Mouse (Mus musculus) MEL-GATA-1-ER (cell line): ENCODE data around the gene Zfp692.
"Not testable (repeated sequence)": the region's sequence is repeated elsewhere in the genome, so short reads cannot be mapped to it uniquely, and the experiment has no call there.

Source experiments
- DNase-seq: peaks from one replicate; pipeline ENCODE4 v3.0.0-alpha.2; 2012; ENCODE audit warnings: low read depth; ENCODE audit errors: extremely low read depth

Gene Zfp692

DNA sequence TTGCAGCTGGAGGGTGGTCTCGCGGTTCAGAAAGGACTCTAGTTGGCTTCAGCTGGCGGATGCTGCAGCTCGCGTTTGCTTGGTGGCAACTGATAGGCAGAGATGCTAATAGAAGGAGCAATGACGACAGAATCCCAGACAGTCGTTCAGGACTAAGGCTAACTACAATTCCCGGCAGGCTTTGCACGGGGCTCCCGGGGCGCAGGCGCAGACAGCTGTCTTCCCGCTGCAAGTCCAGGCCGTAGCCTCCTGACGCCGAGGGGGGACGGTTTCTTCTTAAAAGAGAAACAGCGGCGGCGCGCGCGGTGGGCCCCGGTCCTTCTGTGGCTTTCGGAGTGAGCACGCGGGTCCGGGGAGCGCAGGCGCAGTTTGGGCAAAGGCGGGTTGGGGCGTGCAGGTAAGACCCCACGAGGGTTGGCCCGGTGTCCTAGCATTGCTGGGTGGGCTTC lies at the start of gene Zfp692:
TSS of gene Zfp692 (plus strand) at position 210 of the 449 bp plus-strand sequence.
- DNase-seq = peak; percentile 86

DNA sequence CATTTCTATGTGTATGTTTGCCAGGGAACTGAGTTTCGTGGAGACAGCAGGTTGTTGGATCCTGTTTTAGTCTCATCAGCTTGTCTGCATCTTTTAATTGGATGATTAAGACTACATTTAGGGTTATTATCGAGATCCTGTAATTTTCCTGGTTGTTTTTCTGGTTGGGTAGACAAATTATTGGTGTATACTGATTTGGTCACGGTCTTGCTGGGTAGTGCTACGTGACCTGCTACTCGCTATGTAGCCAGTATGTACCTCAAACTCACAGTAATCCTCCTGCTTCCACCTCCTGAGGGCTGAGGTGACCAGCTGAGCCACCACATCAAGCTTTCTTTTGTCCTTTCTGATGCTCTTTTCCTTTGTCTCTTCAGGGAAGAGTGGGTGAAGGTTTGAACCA lies 49.1 kb upstream of the Zfp692 start:
- no peak for DNase-seq

DNA sequence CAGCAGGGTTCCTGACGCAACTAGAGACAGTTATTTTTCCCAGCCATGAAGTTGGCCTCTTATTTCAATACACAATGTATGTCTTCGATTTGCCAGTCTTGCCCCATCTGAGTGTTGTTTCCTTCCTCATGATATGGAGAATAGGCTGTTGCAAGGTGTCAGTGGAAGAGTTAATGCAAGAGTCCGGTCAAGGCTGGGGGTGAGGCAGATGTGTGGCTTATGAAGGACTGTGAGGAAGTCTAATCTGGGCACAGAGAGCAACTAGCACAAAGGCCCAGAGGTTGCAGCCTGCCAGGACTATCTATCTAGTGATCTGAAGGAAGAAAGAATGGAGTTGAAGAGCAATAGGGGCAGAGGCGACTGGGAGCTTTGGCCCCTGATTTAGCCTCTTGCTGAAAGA lies 46.7 kb upstream of the Zfp692 start:
- DNase-seq = no peak

DNA sequence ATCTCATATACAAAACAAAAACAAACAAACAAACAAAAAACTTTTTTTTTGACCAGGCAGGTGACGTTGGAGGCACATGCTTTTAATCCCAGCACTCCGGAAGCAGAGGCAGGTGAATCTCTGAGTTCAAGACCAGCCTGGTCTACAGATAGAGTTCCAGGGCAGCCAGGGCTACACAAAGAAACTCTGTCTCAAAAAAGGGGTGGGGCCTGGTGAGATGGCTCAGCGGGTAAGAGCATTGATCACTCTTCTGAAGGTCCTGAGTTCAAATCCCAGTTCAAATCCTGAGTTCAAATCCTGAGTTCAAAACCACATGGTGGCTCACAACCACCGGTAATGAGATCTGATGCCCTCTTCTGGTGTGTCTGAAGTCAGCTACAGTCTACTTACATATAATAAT lies 45.0 kb upstream of the Zfp692 start:
- DNase-seq = no peak

DNA sequence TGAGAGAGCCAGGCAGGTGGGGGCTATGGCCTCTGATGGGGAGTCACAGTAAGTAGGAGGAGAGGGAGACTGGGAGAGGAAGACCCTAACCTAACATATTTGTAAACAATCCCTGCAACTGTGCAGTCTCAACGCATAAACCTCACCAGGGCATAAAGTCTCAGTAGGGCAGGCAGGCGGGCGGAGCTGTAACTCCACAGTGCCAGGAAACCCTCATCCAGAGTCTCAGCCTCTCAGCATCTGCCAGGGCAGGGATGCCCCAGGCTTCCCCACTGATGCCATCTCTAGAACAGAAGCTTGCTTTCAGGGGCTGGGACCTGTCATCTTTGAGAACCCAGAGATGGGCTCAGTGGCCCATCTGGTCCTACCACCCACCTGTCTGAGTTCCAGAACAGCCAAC lies 44.5 kb upstream of the Zfp692 start:
- no peak for DNase-seq

DNA sequence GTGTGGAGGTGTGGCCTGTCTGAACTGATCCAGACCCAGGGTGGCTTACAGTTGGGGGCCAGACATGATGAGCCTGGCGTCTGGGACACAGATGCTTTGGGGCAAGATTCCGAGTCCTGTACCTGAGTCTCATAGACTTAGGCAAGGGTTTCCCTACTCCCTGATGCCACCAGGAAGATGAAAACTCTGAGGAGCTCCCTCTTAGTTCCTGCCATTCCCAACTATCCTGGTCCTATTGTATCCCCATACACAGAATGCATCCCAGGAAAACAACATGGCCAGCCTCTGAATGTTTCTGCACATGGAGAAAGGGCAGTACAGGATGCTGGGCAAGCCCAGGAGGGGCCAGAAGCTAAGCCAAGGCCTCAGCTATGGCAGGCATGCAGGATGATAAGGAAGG lies 43.4 kb upstream of the Zfp692 start:
- no peak for DNase-seq

DNA sequence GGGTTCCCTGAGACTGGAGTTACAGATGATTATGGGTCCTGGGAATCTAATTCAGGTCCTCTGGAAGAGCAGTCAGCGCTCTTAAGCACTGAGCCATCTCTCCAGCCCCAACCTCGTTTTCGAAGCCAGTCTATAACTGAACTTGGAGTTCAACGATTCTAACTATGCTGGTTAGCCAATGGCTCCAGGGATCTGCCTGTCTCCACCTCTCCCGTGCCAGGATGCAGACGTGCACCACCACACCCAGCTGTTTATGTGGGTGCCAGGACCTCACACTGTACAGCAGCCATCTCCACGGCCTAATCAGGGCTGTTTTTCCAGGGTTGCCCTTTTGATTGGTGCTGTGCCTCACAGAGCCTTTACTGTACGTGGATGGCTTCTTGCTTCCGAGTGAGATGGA lies 42.3 kb upstream of the Zfp692 start:
- DNase-seq = no peak

DNA sequence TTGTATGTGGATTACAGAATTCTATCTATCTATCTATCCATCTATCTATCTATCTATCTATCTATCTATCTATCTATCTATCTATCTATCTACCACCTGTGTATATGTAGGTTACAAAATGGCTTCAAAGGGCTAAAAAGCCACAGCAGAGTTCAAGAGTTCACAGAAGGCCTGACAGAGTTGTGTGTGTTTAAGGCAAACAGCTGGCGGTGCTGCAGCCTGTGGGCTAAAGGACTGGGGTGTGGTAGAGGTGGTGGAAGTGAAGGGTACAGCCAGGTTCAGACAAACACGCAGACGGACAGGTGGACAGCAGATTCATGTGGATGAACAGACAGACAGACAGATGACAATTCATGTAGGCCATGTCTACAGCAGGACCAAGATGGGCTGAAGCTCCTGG lies 38.6 kb upstream of the Zfp692 start:
- no peak for DNase-seq

DNA sequence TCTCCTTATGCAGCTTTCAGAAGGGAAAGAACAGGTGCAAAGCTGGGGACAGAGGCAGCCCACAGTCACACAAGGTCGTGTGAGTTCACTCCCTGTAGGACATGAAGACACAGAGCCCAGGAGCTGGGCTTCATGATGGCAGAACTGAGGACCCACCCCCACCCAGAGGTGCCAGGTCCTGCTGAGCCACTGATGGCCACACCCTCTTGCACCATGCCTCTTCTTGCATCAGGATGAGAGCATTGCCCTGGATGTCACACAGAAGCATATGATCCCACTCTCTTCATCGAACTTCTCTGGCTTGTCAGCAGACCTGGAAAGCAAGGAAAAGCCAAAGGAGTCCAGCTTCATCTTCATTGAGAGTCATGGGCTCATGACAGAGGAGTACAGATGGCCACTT lies 32.3 kb upstream of the Zfp692 start, which contains the start of gene 4930438A08Rik:
TSS of gene 4930438A08Rik (plus strand) at position 228 of the 400 bp plus-strand sequence.
- no peak for DNase-seq

DNA sequence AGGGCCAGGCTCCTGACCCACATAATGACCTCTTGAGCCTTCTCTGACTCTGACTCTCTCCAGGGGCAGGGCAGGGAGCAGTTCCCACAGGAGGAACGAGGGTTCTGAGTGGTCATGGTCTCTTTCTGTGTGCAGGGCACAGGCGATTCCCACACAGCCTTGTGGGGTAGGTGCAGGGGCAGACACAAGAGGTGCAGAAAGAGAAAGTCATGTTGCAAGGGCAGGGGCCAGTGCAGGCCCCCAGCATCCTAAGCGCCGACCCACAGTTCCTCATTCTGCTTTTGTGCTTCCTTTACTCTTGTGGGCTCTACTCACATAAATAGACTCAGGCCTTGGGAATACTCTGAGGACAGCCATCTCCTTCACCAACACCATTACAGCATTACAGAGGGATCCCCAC lies 31.1 kb upstream of the Zfp692 start:
- DNase-seq = no peak

DNA sequence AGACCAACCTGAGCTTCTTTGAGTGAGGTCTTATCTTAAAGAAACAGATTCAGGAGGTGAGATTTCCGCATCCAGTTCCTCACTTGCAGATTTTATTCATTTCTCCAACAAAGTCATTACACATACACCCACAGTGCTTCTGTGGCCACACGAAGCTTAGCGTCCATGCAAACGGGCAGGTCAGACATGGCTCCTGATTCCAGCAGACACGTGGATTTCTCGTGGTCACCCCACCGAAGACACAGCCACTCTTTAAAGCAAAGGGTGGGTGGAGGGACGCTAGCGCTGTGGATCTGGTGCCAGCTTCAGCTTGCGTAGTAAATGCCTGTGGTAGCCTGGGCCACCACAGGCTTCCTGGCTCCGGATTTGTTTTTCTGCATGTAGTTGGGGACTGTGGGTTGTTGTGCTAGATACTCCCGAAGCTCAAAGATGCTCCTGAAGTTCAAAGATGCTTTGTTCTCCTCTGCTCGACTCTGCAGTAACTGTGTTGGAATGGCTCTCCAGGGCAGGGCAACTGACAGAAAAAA lies 24.8 kb upstream of the Zfp692 start:
- no peak for DNase-seq

DNA sequence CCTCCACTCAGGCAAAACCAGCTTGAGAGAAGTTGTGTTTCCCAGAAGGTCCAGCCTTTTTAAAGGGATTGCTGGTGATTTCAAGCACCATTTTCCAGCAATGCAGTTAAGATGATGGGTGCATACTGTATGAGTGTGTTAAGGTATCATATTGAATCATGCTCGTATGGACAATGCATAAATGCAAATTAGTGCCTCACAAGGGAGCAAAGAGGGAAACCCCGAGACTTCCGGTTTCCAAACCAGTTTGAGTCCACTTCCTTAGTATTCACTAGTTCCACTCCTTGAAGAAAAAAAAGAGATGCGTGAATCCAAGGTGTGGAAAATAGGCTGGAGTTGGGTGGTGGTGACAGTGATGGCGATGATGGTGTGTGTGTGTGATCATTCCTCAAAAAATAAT lies 24.4 kb upstream of the Zfp692 start:
- no peak for DNase-seq

DNA sequence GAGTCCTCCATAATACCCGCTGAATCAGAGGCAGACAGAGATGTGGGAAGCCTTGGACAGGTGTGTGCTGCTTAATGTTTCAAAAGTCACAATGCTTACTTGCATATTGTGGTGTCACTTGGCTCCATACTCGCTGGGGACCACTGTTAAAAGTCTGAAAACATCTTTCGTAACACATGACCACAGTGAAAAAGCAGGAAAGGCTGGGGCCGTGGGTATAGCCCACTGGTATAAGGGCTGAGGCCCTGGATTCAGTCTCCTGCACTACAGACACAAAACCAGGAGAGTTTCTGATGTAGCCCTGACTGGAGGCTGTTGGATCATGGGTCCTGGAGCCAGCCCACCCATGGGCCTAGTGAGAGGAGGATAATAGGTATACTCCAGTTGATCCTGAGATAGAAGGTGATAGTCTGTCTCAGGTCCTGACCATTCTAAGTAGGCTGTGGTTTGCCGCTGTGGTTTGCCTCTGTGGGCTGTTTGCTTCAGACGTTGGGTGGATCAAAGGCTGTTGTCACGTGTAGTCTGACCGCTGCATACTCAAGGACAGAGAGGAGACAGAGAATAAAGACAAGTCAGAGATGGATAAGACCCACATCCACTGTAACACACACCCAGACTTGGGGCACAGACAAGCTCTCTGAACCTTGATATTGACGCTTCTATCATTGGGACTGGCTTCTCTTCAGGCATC lies 16.7 kb upstream of the Zfp692 start:
- no peak for DNase-seq

DNA sequence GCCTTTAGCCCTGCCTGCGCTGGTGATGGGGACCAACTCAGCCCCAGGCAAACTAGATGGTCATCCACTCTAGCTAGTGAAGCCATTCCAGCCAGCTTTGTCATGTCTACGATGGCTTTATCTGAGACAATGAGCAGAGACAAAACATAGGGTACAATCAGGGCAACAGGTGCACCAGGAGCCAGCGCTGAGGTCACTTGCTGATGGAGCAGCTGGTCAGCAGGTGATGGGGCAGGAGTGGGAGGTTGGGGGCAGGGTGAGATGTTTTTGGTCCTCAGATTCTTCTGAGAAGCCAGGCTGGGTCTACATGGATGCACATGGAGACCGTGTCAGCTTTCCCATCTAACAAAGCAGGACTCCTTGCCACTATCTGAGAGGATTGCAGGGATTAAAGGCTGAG lies 16.1 kb upstream of the Zfp692 start:
- DNase-seq = no peak

DNA sequence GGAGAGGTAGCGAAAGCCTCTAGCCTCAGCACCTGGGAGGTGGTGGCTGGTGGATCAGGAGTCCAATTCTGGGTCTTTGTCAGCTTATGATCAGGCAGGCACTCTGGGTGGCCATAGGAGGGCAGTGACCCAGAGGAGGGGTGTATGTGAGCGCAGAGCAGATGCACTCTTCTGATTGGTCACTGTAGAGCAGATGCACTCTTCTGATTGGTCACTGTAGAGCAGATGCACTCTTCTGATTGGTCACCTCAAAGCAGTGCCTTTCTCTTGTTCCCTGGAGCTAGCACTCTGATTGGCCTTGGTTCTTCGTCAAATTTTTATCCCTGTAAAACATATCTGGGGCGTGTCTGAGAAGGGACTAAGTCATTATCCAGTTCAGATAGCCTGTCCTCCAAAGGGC lies 14.1 kb upstream of the Zfp692 start:
- no peak for DNase-seq

DNA sequence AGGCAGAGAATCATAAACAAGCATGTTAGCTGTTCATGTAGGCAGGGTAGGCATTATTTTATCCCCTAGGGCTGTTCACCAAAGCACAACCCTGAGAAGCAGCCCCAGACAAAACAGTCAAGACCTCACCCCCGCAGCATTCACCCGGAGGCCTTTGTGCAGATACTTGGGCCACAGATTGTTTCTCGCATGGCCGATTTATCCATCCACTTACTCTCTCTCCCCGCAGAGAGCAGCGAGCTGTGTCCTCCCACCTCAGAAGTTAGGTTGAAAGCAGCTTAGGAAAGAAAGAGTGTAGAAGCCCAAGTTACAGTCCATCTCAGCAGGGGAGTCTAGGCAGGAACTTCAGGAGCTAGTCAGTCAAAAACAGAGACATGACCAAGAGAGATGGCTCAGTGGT lies 9.5 kb upstream of the Zfp692 start:
- DNase-seq = no peak

DNA sequence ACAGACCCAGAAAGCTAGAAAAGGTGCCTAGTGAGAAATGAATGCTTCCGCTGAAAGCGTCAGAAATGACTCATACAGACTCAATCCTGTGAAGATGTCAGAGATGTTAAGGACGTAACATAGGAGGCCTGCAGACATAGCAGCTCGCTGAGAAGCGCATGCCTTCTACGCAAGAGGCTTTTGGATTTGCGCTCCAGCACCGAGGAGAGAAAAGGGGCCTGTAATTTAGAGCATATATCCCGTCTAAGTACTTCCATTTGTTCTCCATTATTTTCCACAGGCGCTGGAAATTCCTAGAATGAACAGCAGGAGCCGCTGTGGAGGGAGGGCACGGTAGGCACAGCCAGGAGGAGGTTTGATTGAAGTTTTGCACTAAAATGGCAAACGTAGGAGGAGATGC lies 5.8 kb upstream of the Zfp692 start:
- DNase-seq = peak; percentile 78

DNA sequence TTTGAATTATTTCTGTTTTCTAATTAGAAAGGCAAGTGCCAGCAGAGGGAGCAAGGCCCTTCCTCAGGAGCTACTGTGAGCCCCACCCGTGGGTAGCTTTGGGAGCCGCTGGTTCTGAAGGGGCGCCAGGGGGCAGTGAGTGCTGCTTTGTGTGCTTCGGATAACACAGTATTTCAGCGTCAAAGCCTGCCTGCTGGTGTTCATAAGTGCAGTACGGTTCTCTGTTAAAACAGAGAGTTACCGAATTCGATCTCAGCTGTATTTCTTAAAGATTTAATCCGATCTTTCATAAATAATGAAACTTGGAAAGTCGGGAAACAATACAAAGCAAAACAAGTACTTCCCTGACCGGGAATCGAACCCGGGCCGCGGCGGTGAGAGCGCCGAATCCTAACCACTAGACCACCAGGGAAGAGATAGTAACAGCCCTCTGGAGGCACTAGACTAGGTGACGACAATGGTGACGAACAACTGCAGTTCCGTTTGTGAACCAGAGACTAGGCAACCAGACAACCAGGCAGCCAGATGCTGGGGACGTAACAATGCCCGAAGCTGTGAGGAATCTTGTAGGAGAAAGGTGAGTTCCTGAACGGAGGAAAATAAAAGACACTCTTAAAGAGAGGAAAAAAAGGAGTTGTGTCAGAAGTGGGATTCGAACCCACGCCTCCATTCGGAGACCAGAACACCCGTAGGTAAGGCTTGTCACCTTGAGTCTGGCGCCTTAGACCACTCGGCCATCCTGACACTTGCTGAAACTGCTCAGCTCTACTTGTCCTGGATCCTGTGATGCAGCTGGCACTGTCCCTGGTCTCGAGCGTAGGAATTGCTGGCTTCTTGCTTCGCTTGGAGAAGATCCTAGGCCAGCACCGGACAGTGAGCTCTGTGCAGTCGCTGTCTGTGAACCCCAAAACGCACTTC lies 4.8 kb upstream of the Zfp692 start:
- peak; percentile 91 for DNase-seq

DNA sequence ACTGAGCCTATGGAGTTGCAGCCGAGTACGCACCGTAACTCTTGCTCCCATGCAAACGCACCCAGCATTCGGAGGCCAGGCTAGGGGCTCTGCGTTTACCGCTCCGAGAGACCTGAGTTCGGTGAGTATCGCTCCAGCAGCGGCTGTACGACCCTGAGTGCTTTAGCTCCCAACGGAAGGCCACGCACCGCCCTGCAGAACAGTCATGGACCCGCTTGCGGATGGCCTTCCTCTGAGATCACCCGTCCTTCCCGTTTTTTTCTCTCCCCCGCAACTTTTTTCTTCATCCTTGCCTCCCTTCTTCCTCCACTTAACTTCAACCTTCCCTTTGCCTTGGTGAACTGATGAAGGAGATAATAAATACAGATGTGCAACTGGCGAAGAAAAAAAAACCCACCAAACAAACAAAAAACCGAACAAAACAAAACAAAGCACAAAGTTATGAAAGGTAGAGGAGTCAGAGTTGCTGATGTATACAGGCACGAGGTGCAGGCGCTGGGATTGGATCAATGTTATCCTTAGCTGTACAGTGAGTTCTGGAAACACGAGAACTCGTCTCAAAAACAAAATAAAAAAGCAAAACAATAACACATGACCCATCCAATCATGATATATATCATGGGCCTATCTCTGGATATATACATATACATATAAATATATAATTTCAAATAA lies 4.0 kb upstream of the Zfp692 start:
- DNase-seq = no peak

DNA sequence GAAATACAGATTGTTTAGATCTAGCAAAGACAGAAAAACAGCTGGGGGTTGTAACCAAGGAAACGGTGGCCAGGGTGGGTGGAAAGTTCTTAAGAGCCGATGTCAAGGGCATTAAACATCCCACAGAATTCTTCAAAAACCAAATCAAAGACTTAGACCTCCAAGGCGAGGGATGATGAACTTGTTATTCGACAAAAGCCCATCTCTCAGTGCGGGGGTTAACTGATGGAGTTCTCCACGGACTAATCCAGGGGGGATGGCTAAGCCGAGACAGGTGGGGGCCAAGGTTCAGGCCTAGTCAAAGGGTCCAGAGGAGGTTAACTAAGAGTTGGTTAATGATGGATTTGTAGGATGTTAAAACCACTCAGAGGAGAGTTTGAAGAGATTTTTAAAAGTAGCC lies 3.3 kb upstream of the Zfp692 start:
- no peak for DNase-seq

DNA sequence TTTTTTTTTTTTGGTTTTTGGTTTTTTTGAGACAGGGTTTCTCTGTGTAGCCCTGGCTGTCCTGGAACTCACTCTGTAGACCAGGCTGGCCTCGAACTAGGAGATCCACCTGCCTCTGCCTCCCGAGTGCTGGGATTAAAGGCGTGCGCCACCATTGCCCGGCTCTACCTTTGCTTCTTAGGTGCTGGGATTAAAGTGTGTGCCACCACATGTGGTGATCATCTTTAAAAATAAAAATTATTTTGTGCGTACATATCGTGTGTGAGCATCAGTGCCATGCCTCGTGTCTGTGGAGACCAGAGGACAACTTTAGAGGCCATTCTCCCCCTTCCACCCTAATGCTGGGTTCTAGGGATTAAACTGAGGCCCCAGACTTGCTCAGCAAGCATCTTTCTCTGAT lies 1.6 kb upstream of the Zfp692 start:
- not testable (repeated sequence) for DNase-seq
